Mouse (Mus musculus) adrenal gland, postnatal 10 days (tissue): ENCODE data around the gene Kyat3. TPM values are rescaled to one million over a fixed set of nuclear protein-coding genes. Genes with fewer than 3 reads are reported as not detected.
A peak's percentile ranks its signal among the peaks of the same experiment; 100 is the strongest.
"Not testable (repeated sequence)": the region's sequence is repeated elsewhere in the genome, so short reads cannot be mapped to it uniquely, and the experiment has no call there.

Experiments
- DNase-seq: peaks from one replicate; pipeline ENCODE4 v3.0.0; 2021; ENCODE audit warnings: mixed read lengths
- long read RNA-seq, 2 experiments: library from polyadenylated mRNA; stranded (forward); transcript quantifications; one replicate each; pipeline ENCODE4 v2.0.0; 2021
- total RNA-seq, 2 experiments: library from RNA; stranded (reverse); gene quantifications; 2 replicates each; pipeline ENCODE4 v1.2.3; 2021

Kyat3 gene
- total RNA-seq, result 10 to 100 TPM; 52.7 to 92.9 TPM
- long read RNA-seq, experiment 1, full-length matches to known transcripts, result 80 of 161 reads
- long read RNA-seq, experiment 1, partial matches to known transcripts, result 13 of 161 reads
- long read RNA-seq, experiment 1, other reads (novel, unspliced or antisense), result 68 of 161 reads
- long read RNA-seq, experiment 2, transcript Kyat3-202 (14 exons, 1,888 nt), result major isoform, 17 of 33 reads
- long read RNA-seq, experiment 2, partial matches to known transcripts, result 2 of 33 reads
- long read RNA-seq, experiment 2, other reads (novel, unspliced or antisense), result 13 of 33 reads

- peak; percentile 95 for DNase-seq
Observed at GRCm38 (mm10) chr3:142700442-142701322, at the start of gene Kyat3. Gene Kyat3, plus strand, starts transcription at chr3:142701051.

- DNase-seq, result no peak
Observed at GRCm38 (mm10) chr3:142664723-142665122, 36.1 kb upstream of the Kyat3 start.

- no peak for DNase-seq
Observed at GRCm38 (mm10) chr3:142674607-142675006, 26.2 kb upstream of the Kyat3 start.

- DNase-seq, result no peak
Observed at GRCm38 (mm10) chr3:142687939-142688338, 12.9 kb upstream of the Kyat3 start.

- DNase-seq, result no peak
Observed at GRCm38 (mm10) chr3:142688353-142688752, 12.5 kb upstream of the Kyat3 start.

- DNase-seq, result no peak
Observed at GRCm38 (mm10) chr3:142696517-142696916, 4.3 kb upstream of the Kyat3 start.

- no peak for DNase-seq
Observed at GRCm38 (mm10) chr3:142701407-142701989, 647 bp downstream of the Kyat3 start.

- DNase-seq, result no peak
Observed at GRCm38 (mm10) chr3:142706581-142707444, 6.0 kb downstream of the Kyat3 start.

- not testable (repeated sequence) for DNase-seq
Observed at GRCm38 (mm10) chr3:142708181-142708848, 7.5 kb downstream of the Kyat3 start.

GRCm38 (mm10) chr3:142708849-142709419 lies 8.1 kb downstream of the Kyat3 start:
- peak; percentile 85 for DNase-seq

- DNase-seq, result peak; percentile 78
Observed at GRCm38 (mm10) chr3:142710360-142711007, 9.6 kb downstream of the Kyat3 start.

GRCm38 (mm10) chr3:142711372-142711771 lies 10.5 kb downstream of the Kyat3 start:
- peak; percentile 34 for DNase-seq

- peak; percentile 59 for DNase-seq
Observed at GRCm38 (mm10) chr3:142712401-142713040, 11.7 kb downstream of the Kyat3 start.

GRCm38 (mm10) chr3:142725481-142725880 lies 24.6 kb downstream of the Kyat3 start:
- DNase-seq, result no peak

- no peak for DNase-seq
Observed at GRCm38 (mm10) chr3:142725969-142726672, 25.3 kb downstream of the Kyat3 start.

- peak; percentile 40 for DNase-seq
Observed at GRCm38 (mm10) chr3:142734291-142734690, 33.4 kb downstream of the Kyat3 start.

GRCm38 (mm10) chr3:142740896-142741295 lies 40.0 kb downstream of the Kyat3 start:
- no peak for DNase-seq

GRCm38 (mm10) chr3:142743973-142744898 lies 43.4 kb downstream of the Kyat3 start:
- DNase-seq, result peak; percentile 58
